Mouse (Mus musculus) R1 (cell line): ENCODE measurements at regions not wholly inside any gene's neighbourhood (a gene's known extent, or its start where the extent isn't known, plus 50 kb on each side); places are given as distances from the start of the nearest gene placed in this dataset.

ENCODE experiments used
- DNase-seq: peaks from one replicate; pipeline ENCODE4 v3.0.0-alpha.2; 2018; ENCODE audit warnings: low read depth, low spot score

DNA sequence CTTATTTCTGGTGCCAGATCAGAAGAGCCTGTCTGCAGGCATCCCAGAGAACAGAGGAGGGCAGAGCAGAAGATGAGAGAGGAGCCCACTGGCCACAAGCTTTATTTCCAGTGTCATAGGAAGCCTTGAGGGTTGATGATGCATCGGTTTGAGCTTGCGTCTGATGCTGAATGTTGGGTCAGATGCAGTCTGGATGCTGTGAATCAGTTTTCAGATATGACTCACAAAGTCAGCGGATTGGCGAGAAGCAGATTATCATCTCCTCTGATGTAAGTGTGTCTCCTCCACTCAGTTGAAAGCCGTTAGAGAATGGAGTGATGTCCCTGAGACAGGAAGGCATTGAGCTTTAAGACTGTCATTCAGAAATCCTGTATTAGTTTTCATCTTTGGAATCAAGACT, 197.3 kb upstream of the Gm6793 start:
- DNase-seq: no peak

DNA sequence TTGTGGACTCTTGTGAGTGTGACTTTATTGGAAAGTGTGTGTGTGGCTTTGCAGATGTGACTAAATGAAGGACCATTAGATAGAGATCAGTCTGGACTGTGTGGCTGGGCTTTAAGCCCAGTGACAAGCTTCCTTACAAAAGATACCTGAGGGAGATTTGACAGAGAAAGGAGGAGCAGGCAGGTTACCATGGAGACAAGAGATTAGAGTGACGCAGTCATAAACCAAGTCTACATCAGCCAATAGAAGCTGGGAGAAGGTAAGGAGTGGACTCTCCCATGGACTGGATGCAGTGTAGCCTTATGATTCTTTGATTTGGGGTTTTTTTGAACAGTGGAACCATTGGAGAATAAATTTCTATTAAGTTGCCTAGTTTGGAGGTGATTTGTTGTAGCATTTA, 181.6 kb upstream of the Gm6793 start:
- DNase-seq: peak; percentile 14

DNA sequence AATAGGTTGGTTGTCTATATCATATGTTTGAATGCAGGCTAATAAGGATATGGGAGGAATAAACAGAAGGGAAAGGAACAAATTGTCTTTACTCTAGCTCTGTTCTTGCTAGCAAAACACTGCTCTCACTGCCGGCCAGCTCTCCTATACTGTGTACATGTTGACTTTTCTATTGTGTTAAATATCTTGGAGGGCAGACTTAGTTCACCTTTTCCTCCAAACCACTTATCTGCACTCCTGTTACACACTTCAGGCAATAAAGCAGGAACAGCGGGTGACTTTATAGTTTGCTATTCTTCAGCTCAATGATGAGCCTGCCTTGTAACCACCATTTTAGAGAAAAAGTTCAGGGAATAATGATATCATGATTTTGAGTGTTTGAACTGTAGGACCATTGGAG, 181.0 kb upstream of the Gm6793 start:
- DNase-seq: no peak

DNA sequence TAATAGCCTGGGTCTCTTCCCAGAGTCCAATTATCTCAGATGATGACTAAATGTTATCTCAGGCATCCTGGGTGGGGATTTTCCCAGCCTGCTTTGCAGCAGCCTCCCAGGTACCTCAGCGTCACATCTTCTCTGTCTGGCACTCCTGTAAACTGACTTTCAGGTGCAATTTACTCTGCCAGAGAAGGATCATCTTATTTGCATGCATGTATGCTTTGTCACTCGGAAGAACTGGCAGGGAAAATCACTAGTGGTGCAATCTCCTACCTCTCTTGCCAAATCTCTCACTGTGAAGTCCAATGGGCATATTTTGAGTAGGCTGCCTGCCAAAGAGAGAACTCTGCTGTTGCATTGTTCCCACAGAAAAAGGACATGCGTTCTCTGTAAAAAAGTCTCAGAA, 177.0 kb upstream of the Gm6793 start:
- DNase-seq: no peak

DNA sequence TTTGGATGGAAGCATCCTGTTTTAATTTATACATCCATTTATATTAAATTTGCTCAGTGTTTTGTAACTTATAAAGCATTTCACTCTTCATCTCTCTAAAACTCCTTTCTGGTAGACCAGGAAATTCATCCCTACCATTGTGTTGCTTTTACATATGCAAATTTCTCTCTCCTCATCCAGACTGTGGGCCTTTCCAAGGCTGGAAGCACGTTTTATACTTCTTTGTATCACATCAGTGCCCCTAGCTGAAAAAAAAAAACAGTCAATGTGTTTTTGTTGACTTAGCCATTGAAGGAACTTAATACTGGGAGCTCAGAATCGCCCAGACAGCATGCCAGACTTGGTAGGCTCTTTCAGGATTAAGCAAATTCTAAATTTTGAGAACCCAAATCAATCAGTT, 174.9 kb upstream of the Gm6793 start:
- no peak for DNase-seq

- DNase-seq: peak; percentile 69
These were observed 155.3 kb upstream of the Gm6793 start for GRCm38 (mm10) chr8:112170184-112170583.

DNA sequence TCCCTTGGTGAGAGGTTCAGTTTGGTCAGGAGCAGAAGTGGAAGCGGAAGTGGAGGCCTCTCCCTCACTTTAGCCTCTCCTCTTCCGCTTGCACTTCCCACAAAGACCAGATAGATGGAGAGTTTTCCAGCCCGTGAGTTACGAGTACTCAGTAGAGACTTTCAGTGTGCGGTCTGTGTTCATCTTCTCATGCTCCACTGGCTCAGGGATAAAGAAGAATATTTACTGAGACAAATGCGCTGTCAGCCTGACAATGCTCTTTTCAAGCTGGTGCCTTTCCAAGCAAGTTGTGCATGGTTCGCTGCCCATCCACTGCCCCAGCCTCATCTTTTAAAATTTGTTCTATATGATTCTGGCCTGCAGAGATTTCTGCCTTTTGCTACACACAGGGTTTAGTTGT, 141.8 kb upstream of the Gm6793 start:
- DNase-seq: no peak

- DNase-seq: no peak
These were observed 124.1 kb upstream of the Gm6793 start for GRCm38 (mm10) chr8:112138924-112139323.

DNA sequence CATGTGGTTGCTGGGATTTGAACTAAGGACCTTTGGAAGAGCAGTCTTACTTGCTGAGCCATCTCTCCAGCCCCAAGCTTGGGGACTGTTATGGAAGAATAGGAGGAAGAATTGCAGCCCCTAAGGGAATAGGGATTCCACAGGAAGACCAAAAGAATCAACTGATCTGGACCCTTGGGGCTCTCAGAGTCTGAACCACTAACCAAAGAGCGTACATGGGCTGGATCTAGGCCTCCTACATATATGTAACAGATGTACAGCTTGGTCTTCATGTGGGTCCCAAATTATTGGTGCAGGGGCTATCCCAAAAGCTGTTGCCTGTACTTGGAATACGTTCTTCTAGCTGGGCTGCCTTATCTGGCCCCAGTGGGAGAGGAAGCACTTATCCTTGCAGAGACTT, 115.4 kb upstream of the Gm6793 start:
- DNase-seq: no peak

GRCm38 (mm10) chr8:112128833-112129518, 114.1 kb upstream of the Gm6793 start:
- DNase-seq: peak; percentile 95

DNA sequence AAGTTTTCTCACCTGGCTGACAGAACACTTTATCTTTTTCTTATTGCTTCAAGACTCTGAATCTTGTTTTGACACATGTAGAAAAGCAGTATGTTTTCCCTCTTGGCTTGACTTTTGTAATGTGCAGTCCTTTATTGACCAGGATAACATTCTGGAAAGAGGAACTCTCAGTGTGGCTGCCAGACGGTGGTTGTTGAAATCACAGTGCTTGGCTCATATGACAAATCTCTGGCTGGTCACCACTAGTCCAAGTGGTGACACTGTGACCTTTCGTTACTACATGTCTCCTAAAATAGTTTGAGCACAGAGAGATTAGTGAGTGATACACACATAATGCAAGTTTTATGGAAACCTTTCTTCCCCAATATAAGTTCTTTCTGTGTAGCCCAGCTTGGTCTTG, 97.1 kb upstream of the Gm6793 start:
- DNase-seq: no peak

GRCm38 (mm10) chr8:112097883-112098635, 83.2 kb upstream of the Gm6793 start:
- peak; percentile 32 for DNase-seq

- no peak for DNase-seq
These were observed 80.0 kb upstream of the Gm6793 start for GRCm38 (mm10) chr8:112094881-112095280.

DNA sequence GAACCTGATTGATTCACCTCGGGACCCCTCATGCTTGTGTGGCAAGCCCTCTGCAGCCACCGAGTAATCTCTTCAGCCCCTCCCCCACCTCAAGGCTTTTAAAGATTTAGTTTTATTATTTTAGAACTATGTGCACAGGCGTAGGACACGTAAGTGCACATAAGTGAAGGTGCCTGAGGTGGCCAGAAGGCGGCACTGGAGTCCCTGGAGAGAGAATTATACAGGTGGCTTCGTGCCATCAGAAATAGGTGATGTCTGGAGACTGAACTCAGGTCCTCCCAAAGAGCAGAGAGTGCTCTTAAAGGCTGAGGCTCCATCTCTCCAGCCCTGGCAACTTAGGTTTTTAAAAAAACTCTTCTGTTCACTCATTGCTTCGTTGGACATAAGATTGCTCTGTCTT, 78.7 kb upstream of the Gm6793 start:
- DNase-seq: peak; percentile 37

- peak; percentile 77 for DNase-seq
These were observed 78.0 kb upstream of the Gm6793 start for GRCm38 (mm10) chr8:112092831-112093230.

DNA sequence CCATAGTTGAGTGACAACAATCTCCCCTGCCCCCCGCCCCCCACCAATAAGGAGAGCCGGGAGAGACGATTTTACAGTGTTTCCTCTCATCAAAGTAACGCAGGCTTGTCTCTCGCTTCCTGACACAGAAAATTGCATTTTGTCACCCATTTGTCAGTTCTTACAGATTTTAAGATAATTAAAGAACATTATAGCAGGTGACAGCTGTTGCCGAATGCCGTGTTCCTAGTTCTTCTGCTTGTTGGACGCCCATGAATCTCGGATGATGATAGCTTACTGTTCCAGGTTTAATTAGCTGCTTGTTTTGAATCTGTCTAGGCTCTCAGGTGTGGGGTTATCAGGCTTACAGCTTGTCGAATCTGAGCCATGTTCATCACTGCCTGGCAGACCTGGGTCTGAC, 63.8 kb upstream of the Gm6793 start:
- DNase-seq: no peak

- no peak for DNase-seq
These were observed 57.4 kb upstream of the Gm6793 start for GRCm38 (mm10) chr8:112072205-112072604.

GRCm38 (mm10) chr8:112070251-112070650, 55.4 kb upstream of the Gm6793 start:
- DNase-seq: no peak
